Mouse (Mus musculus): ENCODE results near the gene Vav2. TPM values are rescaled to one million over a fixed set of nuclear protein-coding genes. Genes with fewer than 3 reads are reported as not detected.
A peak's percentile ranks its signal among the peaks of the same experiment; 100 is the strongest.

The Vav2 gene
- polyA plus RNA-seq, 1 experiment from 2014 or later: 6.8 TPM

GRCm38 (mm10) chr2:27394158-27394832, 32.5 kb downstream of the Vav2 start:
- no peak for ATAC-seq (ENCODE audit: insufficient number of reproducible peaks, low FRiP score, low TSS enrichment, low read depth)
- Histone ChIP-seq H3K9ac (ENCODE audit: low read length) (no peak overlapping the region), H3K4me2 (ENCODE audit: low read depth, severe bottlenecking) (no peak overlapping the region), H3K4me1 (ENCODE audit: control insufficient read depth, insufficient read depth, low read length) (peaks cover 42% of the 10 kb centered on the region), H3K27ac (replicated peaks; ENCODE audit: low read depth, low read length) (no peak overlapping the region), H3K36me3 (ENCODE audit: control insufficient read depth, insufficient read depth, low read length) (no peaks in the 10 kb centered on the region), H3K9me3 (ENCODE audit: control insufficient read depth, low read length) (no peaks in the 10 kb centered on the region), H3K27me3 (ENCODE audit: control insufficient read depth, insufficient read depth, low read length) (no peaks in the 10 kb centered on the region), H3K4me3 (ENCODE audit: low read depth, low read length) (no peak overlapping the region)
- WGBS: 80% methylated on average over 10 of the region's 10 CpGs
- no peak for DNase-seq (ENCODE audit: low spot score)

DNA sequence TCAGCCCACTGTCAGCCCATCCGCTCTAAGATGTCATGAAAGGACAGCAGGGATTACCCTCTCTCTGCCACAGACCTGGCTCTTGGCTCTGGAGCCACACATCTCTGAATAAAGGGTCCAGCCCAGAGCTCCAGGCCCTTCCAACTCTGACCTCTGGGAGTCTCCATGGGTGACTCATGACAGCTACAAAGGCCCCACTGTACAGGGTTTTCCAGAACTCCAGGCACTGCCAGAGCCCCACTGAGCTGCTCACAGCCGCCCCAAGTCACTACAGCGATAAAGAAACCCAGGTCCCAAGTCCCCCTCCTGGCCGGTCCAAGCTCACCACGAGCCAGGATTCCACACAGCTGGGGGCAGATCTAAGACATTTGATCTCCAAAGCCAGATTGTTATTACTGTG, 34.6 kb downstream of the Vav2 start:
- H3K4me1 ChIP-seq (ENCODE audit: control insufficient read depth, insufficient read depth, low read length): peaks cover 38% of the 10 kb centered on the region
- 0 out of 2 replicates have a peak overlapping the region, but pooled peaks have one; percentile 1 for H3K9ac ChIP-seq (ENCODE audit: low read length)
- H3K27ac ChIP-seq (replicated peaks; ENCODE audit: low read depth, low read length): no peak overlapping the region
- ATAC-seq (ENCODE audit: insufficient number of reproducible peaks, low FRiP score, low TSS enrichment, low read depth): no peak
- WGBS: 41% methylated on average over 5 of the region's 5 CpGs
- H3K4me2 ChIP-seq (ENCODE audit: low read depth, severe bottlenecking): no peak overlapping the region
- no peaks in the 10 kb centered on the region for H3K9me3 ChIP-seq (ENCODE audit: control insufficient read depth, low read length)
- H3K27me3 ChIP-seq (ENCODE audit: control insufficient read depth, insufficient read depth, low read length): no peaks in the 10 kb centered on the region
- H3K4me3 ChIP-seq (ENCODE audit: low read depth, low read length): no peak overlapping the region
- no peak for DNase-seq (ENCODE audit: low spot score)
- no peaks in the 10 kb centered on the region for H3K36me3 ChIP-seq (ENCODE audit: control insufficient read depth, insufficient read depth, low read length)

DNA sequence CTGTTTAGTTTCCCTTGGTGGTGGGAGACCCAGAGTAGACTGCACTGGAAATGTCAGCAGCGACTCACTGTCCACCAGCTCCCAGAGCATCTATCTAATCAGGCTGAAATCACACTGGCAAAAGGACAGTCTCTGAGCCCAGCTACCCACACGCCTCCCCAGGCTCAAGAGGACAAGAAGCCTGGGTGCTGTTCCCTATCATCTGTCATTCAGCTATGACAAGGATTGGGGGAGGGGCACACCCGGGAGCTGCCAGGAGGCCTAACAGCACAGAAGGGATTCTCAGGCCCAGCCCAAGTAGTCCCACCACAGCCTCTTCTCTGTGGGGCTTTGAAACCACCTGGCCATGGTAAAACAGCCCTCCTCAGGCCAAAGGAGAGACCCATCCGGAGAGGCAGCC, 36.1 kb downstream of the Vav2 start:
- ATAC-seq (ENCODE audit: insufficient number of reproducible peaks, low FRiP score, low TSS enrichment, low read depth) (no peak), DNase-seq (ENCODE audit: low spot score) (no peak)
- Histone ChIP-seq H3K36me3 (ENCODE audit: control insufficient read depth, insufficient read depth, low read length) (no peaks in the 10 kb centered on the region), H3K4me1 (ENCODE audit: control insufficient read depth, insufficient read depth, low read length) (peaks cover 28% of the 10 kb centered on the region), H3K9ac (ENCODE audit: low read length) (no peak overlapping the region; the same call in 1 of the 2 replicates), H3K27ac (replicated peaks; ENCODE audit: low read depth, low read length) (no peak overlapping the region), H3K9me3 (ENCODE audit: control insufficient read depth, low read length) (no peaks in the 10 kb centered on the region), H3K4me2 (ENCODE audit: low read depth, severe bottlenecking) (no peak overlapping the region), H3K4me3 (ENCODE audit: low read depth, low read length) (no peak overlapping the region), H3K27me3 (ENCODE audit: control insufficient read depth, insufficient read depth, low read length) (no peaks in the 10 kb centered on the region)
- WGBS: 49% methylated on average over 4 of the region's 4 CpGs

DNA sequence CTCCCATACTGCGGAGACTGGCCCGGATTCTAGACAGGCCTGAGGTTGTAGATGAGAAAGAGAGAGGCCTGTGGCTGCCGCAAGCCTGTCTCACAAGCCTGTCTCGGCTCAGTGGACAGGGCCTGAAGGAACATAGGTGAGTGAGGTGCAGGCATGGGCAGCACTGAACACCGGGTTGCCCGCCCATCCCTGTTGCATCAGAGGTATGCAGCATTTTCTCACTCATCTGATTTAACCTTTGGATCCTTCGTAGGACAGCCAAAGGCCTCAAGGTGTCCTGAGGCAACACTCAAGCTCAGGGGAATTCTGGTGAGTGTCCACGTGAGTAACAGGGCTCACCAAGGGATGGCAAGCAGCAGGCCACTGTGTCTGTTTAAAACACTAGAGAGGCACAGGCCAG, 36.5 kb downstream of the Vav2 start:
- Histone ChIP-seq H3K36me3 (ENCODE audit: control insufficient read depth, insufficient read depth, low read length) (0 out of 2 replicates have a peak, but pooled peaks cover 3% of the 10 kb centered on the region), H3K27me3 (ENCODE audit: control insufficient read depth, insufficient read depth, low read length) (no peaks in the 10 kb centered on the region), H3K9ac (ENCODE audit: low read length) (no peak overlapping the region), H3K9me3 (ENCODE audit: control insufficient read depth, low read length) (no peaks in the 10 kb centered on the region), H3K27ac (replicated peaks; ENCODE audit: low read depth, low read length) (no peak overlapping the region), H3K4me2 (ENCODE audit: low read depth, severe bottlenecking) (no peak overlapping the region), H3K4me1 (ENCODE audit: control insufficient read depth, insufficient read depth, low read length) (peaks cover 29% of the 10 kb centered on the region), H3K4me3 (ENCODE audit: low read depth, low read length) (no peak overlapping the region)
- ATAC-seq (ENCODE audit: insufficient number of reproducible peaks, low FRiP score, low TSS enrichment, low read depth) (no peak), DNase-seq (ENCODE audit: low spot score) (no peak)
- 73% methylated on average over 8 of the region's 8 CpGs for WGBS

DNA sequence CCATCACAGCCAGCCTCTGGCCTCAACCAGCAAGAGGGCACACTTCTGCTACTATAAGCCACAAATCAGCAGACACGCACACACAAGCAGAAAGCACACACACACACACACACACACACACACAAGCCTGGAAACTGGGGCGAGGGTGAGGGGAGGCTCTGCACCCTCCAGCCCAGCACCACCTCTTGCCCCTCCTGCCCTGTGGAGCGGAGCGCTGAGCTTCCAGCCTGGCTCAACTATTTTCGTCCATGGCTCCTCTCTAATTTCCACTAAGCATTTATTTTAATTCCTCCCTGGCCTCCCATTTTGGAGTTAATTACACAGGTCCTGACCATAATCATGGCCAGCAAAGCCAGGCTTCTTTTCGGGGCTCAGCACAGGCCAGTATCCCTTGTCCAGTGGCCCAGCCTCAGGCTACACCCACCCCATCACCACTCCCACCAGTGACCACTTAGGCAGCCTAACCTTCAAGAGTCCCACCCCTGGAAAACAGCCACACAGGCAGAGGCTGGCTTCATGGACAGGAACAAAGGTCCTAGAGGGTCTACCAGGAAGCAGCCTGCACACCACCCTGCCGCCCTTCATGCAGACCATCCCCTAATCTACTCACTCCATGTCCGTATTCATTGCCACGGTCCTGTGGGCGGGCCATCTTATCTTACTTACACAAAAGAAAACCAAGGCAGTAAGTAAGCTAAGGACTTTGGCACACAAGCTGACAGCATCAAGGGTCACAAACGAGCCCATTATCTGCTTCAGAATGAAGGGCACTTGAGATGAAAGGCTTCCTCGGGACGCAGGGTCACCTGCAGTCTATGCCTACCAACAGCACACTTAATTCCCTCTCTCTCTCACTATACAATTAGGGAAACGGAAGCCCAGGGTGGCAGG, 37.3 kb downstream of the Vav2 start:
- peaks cover 29% of the 10 kb centered on the region for H3K4me1 ChIP-seq (ENCODE audit: control insufficient read depth, insufficient read depth, low read length)
- H3K4me2 ChIP-seq (ENCODE audit: low read depth, severe bottlenecking): no peak overlapping the region
- H3K27me3 ChIP-seq (ENCODE audit: control insufficient read depth, insufficient read depth, low read length): no peaks in the 10 kb centered on the region
- no peaks in the 10 kb centered on the region for H3K9me3 ChIP-seq (ENCODE audit: control insufficient read depth, low read length)
- 58% methylated on average over 14 of the region's 14 CpGs for WGBS
- H3K9ac ChIP-seq (ENCODE audit: low read length): no peak overlapping the region
- no peak for ATAC-seq (ENCODE audit: insufficient number of reproducible peaks, low FRiP score, low TSS enrichment, low read depth)
- 0 out of 2 replicates have a peak, but pooled peaks cover 3% of the 10 kb centered on the region for H3K36me3 ChIP-seq (ENCODE audit: control insufficient read depth, insufficient read depth, low read length)
- DNase-seq (ENCODE audit: low spot score): no peak
- no peak overlapping the region for H3K27ac ChIP-seq (replicated peaks; ENCODE audit: low read depth, low read length)
- H3K4me3 ChIP-seq (ENCODE audit: low read depth, low read length): no peak overlapping the region

- WGBS: 97% methylated on average over 1 of the region's 1 CpGs
- DNase-seq (ENCODE audit: low spot score) (no peak), ATAC-seq (ENCODE audit: insufficient number of reproducible peaks, low FRiP score, low TSS enrichment, low read depth) (no peak)
These were observed 39.6 kb downstream of the Vav2 start for GRCm38 (mm10) chr2:27387209-27387608.

DNA sequence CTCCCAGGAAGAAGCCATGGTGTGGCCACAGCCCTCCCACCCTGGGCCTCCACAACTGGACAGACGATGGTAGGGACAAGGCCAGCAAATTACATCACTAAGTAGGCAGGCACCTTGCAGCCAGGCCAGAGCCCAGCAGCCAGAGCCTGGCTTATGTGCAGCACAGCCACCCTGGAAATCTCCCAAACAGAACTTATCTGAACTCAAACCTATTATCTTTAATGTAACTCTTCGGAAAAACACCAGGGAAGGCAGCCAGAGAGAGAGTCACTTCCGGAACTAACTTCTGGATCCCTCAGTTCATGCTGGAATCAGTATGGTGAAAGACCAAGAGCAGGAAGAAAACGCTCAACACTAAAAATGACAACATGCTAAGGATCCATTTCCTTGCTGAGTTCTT, 45.1 kb downstream of the Vav2 start:
- 79% methylated on average over 4 of the region's 4 CpGs for WGBS
- Histone ChIP-seq H3K4me3 (ENCODE audit: low read depth, low read length) (no peak overlapping the region), H3K4me1 (ENCODE audit: control insufficient read depth, insufficient read depth, low read length) (peaks cover 20% of the 10 kb centered on the region), H3K27me3 (ENCODE audit: control insufficient read depth, insufficient read depth, low read length) (no peaks in the 10 kb centered on the region), H3K9me3 (ENCODE audit: control insufficient read depth, low read length) (no peaks in the 10 kb centered on the region), H3K27ac (replicated peaks; ENCODE audit: low read depth, low read length) (no peak overlapping the region), H3K9ac (ENCODE audit: low read length) (no peak overlapping the region), H3K36me3 (ENCODE audit: control insufficient read depth, insufficient read depth, low read length) (0 out of 2 replicates have a peak, but pooled peaks cover 3% of the 10 kb centered on the region), H3K4me2 (ENCODE audit: low read depth, severe bottlenecking) (no peak overlapping the region)
- ATAC-seq (ENCODE audit: insufficient number of reproducible peaks, low FRiP score, low TSS enrichment, low read depth): no peak
- no peak for DNase-seq (ENCODE audit: low spot score)

More at GRCm38 (mm10) chr2:27387209-27387608, 39.6 kb downstream of the Vav2 start:
- Histone ChIP-seq H3K36me3 (ENCODE audit: control insufficient read depth, insufficient read depth, low read length) (0 out of 2 replicates have a peak, but pooled peaks cover 3% of the 10 kb centered on the region), H3K27ac (replicated peaks; ENCODE audit: low read depth, low read length) (no peak overlapping the region), H3K9me3 (ENCODE audit: control insufficient read depth, low read length) (no peaks in the 10 kb centered on the region), H3K27me3 (ENCODE audit: control insufficient read depth, insufficient read depth, low read length) (no peaks in the 10 kb centered on the region), H3K4me3 (ENCODE audit: low read depth, low read length) (no peak overlapping the region), H3K4me2 (ENCODE audit: low read depth, severe bottlenecking) (no peak overlapping the region), H3K9ac (ENCODE audit: low read length) (no peak overlapping the region), H3K4me1 (ENCODE audit: control insufficient read depth, insufficient read depth, low read length) (peaks cover 22% of the 10 kb centered on the region)

DNA sequence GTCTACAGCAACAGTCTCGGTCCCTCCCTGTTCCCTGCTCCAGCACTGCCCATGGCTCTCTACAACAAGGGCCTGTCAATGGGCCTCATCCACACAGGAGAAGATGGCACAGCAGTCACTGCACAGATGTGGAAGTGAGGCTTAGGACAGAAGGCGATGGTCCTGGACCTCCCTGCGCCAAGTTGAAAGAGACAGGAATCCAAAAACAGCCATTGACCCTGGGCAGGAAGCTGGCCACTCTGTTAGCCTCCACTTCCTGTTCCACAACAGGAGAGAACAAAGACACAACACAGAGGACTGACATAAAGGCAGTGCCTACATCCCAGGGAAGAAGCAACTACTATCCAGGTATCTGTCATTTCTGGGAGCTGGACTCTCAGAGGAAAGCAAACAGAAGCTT, 45.6 kb downstream of the Vav2 start:
- WGBS: 91% methylated on average over 3 of the region's 3 CpGs
- ATAC-seq (ENCODE audit: insufficient number of reproducible peaks, low FRiP score, low TSS enrichment, low read depth) (no peak), DNase-seq (ENCODE audit: low spot score) (no peak)
- no peaks in the 10 kb centered on the region for H3K9me3 ChIP-seq (ENCODE audit: control insufficient read depth, low read length)
- peaks cover 20% of the 10 kb centered on the region for H3K4me1 ChIP-seq (ENCODE audit: control insufficient read depth, insufficient read depth, low read length)
- H3K4me3 ChIP-seq (ENCODE audit: low read depth, low read length): no peak overlapping the region
- no peak overlapping the region for H3K27ac ChIP-seq (replicated peaks; ENCODE audit: low read depth, low read length)
- H3K9ac ChIP-seq (ENCODE audit: low read length): no peak overlapping the region
- no peaks in the 10 kb centered on the region for H3K27me3 ChIP-seq (ENCODE audit: control insufficient read depth, insufficient read depth, low read length)
- H3K36me3 ChIP-seq (ENCODE audit: control insufficient read depth, insufficient read depth, low read length): 0 out of 2 replicates have a peak, but pooled peaks cover 3% of the 10 kb centered on the region
- H3K4me2 ChIP-seq (ENCODE audit: low read depth, severe bottlenecking): no peak overlapping the region

All from limb, embryonic 11.5 days (tissue).